Mouse (Mus musculus) CH12.LX (cell line): ENCODE measurements at regions not wholly inside any gene's neighbourhood (a gene's known extent, or its start where the extent isn't known, plus 50 kb on each side); places are given as distances from the start of the nearest gene placed in this dataset.

Experiments used
- DNase-seq: peaks from one replicate; pipeline ENCODE4 v3.0.0-alpha.2; 2013; ENCODE audit errors: extremely low read depth
- H3K27ac ChIP-seq: 2 replicates; pipeline ENCODE4 v1.5.1; 2012; ENCODE audit warnings: low read depth, mild to moderate bottlenecking, control low read depth, moderate library complexity; ENCODE audit not compliant: insufficient read depth
- H3K27me3 ChIP-seq: replicated peaks from 2 replicates; pipeline ENCODE3; 2012; ENCODE audit warnings: inconsistent platforms
- H3K36me3 ChIP-seq, 2 experiments: replicated peaks in 1 of 2; 2 replicates each; pipeline versions ENCODE3 to v1.6.1; 2012; ENCODE audit warnings: inconsistent platforms in 1 of 2, low read length in 1 of 2, mild to moderate bottlenecking in 1 of 2, mixed read lengths in 1 of 2, moderate library complexity in 1 of 2; ENCODE audit not compliant: control insufficient read depth in 1 of 2, insufficient read depth in 1 of 2
- H3K4me1 ChIP-seq, 2 experiments: 2 replicates each; pipeline ENCODE4 v1.6.1; 2012; ENCODE audit warnings: inconsistent platforms in 1 of 2, moderate library complexity in 1 of 2; ENCODE audit not compliant: insufficient read depth in 2 of 2, control insufficient read depth in 1 of 2
- H3K4me2 ChIP-seq: 2 replicates; pipeline ENCODE4 v1.6.1; 2012; ENCODE audit warnings: low read depth, mild to moderate bottlenecking, control low read depth; ENCODE audit not compliant: poor library complexity, insufficient read depth, severe bottlenecking
- H3K4me3 ChIP-seq, 3 experiments: fragments of 150-350 bp in 1 of 3; sonication (generic) in 1 of 3; replicated peaks in 1 of 3; 2 replicates each; pipeline versions ENCODE3 to v1.5.1; 2011 to 2012; ENCODE audit warnings: low read depth in 2 of 3, low read length in 2 of 3, mild to moderate bottlenecking in 2 of 3, moderate library complexity in 2 of 3, control low read depth in 1 of 3, improper control_type of control experiment in 1 of 3, inconsistent platforms in 1 of 3, mixed read lengths in 1 of 3; ENCODE audit not compliant: poor library complexity in 1 of 3
- H3K79me2 ChIP-seq: replicated peaks from 2 replicates; pipeline ENCODE4 v1.6.1; 2012; ENCODE audit warnings: mild to moderate bottlenecking, moderate library complexity; ENCODE audit not compliant: control insufficient read depth, poor library complexity, insufficient read depth, severe bottlenecking; ENCODE audit errors: extremely low read depth
- H3K9ac ChIP-seq: 2 replicates; pipeline ENCODE4 v1.6.1; 2012; ENCODE audit warnings: low read depth, mild to moderate bottlenecking, control low read depth, moderate library complexity; ENCODE audit not compliant: insufficient read depth
- H3K9me3 ChIP-seq: replicated peaks from 2 replicates; pipeline ENCODE3; 2012; ENCODE audit warnings: low read length, inconsistent platforms, mixed read lengths
- BHLHE40 ChIP-seq: IDR thresholded peaks from 2 replicates; pipeline ENCODE4 v1.6.1; 2011; ENCODE audit warnings: mild to moderate bottlenecking, low read depth, low read length, improper control_type of control experiment
- E2F4 ChIP-seq: IDR thresholded peaks from 2 replicates; pipeline ENCODE4 v1.6.1; 2011; ENCODE audit warnings: low read depth, low read length, improper control_type of control experiment; ENCODE audit not compliant: insufficient replicate concordance
- EP300 ChIP-seq: IDR thresholded peaks from 2 replicates; pipeline ENCODE4 v1.6.1; 2011; ENCODE audit warnings: low read length, improper control_type of control experiment
- HCFC1 ChIP-seq: IDR thresholded peaks from 2 replicates; pipeline ENCODE4 v1.6.1; 2012; ENCODE audit warnings: low read depth, mild to moderate bottlenecking, inconsistent platforms, low read length, improper control_type of control experiment
- JUND ChIP-seq: conservative IDR thresholded peaks from 2 replicates; pipeline ENCODE4 v1.6.1; 2011; ENCODE audit warnings: low read depth, low read length, improper control_type of control experiment
- MAFK ChIP-seq: IDR thresholded peaks from 2 replicates; pipeline ENCODE4 v1.6.1; 2011; ENCODE audit warnings: low read length, improper control_type of control experiment; ENCODE audit not compliant: insufficient replicate concordance
- MAX ChIP-seq: IDR thresholded peaks from 2 replicates; pipeline ENCODE4 v1.6.1; 2011; ENCODE audit warnings: low read length, improper control_type of control experiment
- MEF2A ChIP-seq: IDR thresholded peaks from 2 replicates; pipeline ENCODE4 v1.6.1; 2014; ENCODE audit warnings: low read depth, mild to moderate bottlenecking, inconsistent platforms, low read length, improper control_type of control experiment, borderline replicate concordance
- NELFE ChIP-seq: IDR thresholded peaks from 2 replicates; pipeline ENCODE4 v1.6.1; 2011; ENCODE audit warnings: low read depth, low read length, improper control_type of control experiment
- NRF1 ChIP-seq: IDR thresholded peaks from 2 replicates; pipeline ENCODE4 v1.6.1; 2014; ENCODE audit warnings: low read depth, mild to moderate bottlenecking, inconsistent platforms, low read length, improper control_type of control experiment, moderate library complexity
- PAX5 ChIP-seq: IDR thresholded peaks from 2 replicates; pipeline ENCODE4 v1.6.1; 2012; ENCODE audit warnings: low read length, inconsistent platforms, mixed read lengths
- POLR2A ChIP-seq: IDR thresholded peaks from 2 replicates; pipeline ENCODE4 v1.6.1; 2011; ENCODE audit warnings: low read depth, mild to moderate bottlenecking, improper control_type of control experiment, low read length
- POLR2AphosphoS2 ChIP-seq: IDR thresholded peaks from 2 replicates; pipeline ENCODE4 v1.6.1; 2011; ENCODE audit warnings: low read depth, low read length, improper control_type of control experiment
- RAD21 ChIP-seq: IDR thresholded peaks from 2 replicates; pipeline ENCODE4 v1.6.1; 2011; ENCODE audit warnings: low read depth, mild to moderate bottlenecking, low read length, improper control_type of control experiment, moderate library complexity
- RCOR1 ChIP-seq: conservative IDR thresholded peaks from 2 replicates; pipeline ENCODE4 v1.6.1; 2012; ENCODE audit warnings: low read depth, mild to moderate bottlenecking, inconsistent platforms, low read length, improper control_type of control experiment
- TBP ChIP-seq: conservative IDR thresholded peaks from 2 replicates; pipeline ENCODE4 v1.6.1; 2011; ENCODE audit warnings: low read depth, low read length, improper control_type of control experiment
- TCF12 ChIP-seq: IDR thresholded peaks from 2 replicates; pipeline ENCODE4 v1.6.1; 2014; ENCODE audit warnings: low read depth, mild to moderate bottlenecking, inconsistent platforms, low read length, improper control_type of control experiment
- USF1 ChIP-seq: IDR thresholded peaks from 2 replicates; pipeline ENCODE4 v1.6.1; 2014; ENCODE audit warnings: low read depth, mild to moderate bottlenecking, inconsistent platforms, low read length, improper control_type of control experiment
- USF2 ChIP-seq: conservative IDR thresholded peaks from 2 replicates; pipeline ENCODE4 v1.6.1; 2011; ENCODE audit warnings: low read depth, low read length, improper control_type of control experiment
- ZMIZ1 ChIP-seq: IDR thresholded peaks from 2 replicates; pipeline ENCODE4 v1.6.1; 2012; ENCODE audit warnings: low read depth, mild to moderate bottlenecking, inconsistent platforms, low read length, improper control_type of control experiment
- ZNF384 ChIP-seq: IDR thresholded peaks from 2 replicates; pipeline ENCODE4 v1.6.1; 2012; ENCODE audit warnings: low read depth, low read length, improper control_type of control experiment, inconsistent platforms
- dilution Hi-C: fragments of 300-500 bp; cut with MboI; formaldehyde crosslinking; loops from 2 replicates; pipeline ENCODE4 v1.14.3; 2020; ENCODE audit warnings: low sequenced_read_pairs; ENCODE audit not compliant: extremely low pct_unique_long_range_greater_than_20kb, extremely low pct_ligation_motif_present
- in situ Hi-C: fragments of 300-500 bp; cut with MboI; formaldehyde crosslinking; loops from 3 replicates; pipeline ENCODE4 v1.14.3; 2019; ENCODE audit warnings: low sequenced_read_pairs, low pct_ligation_motif_present, low pct_unique_long_range_greater_than_20kb, mixed read lengths

DNA sequence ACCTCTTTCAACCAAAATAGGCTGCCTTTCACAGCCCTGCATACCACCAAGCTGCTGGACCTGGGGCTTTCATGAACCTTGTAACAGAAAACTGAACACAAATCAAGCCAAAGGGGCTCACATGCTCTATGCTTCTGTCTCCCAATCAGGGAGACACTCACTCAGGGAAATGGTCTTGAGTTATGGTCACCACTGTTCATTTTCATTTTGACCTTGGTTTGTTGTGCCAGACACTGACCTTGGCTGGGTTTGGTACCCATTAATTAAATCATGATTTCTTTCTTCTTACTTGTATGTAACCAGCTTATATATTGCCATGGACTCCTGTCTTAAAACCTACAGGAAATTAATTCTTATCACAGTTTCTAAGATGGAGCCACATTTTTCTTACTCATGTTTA, 381.5 kb downstream of the Dnajb9 start:
- no peaks in the 10 kb centered on the region for H3K36me3 ChIP-seq
- H3K4me3 ChIP-seq = no peak overlapping the region
- no peak for DNase-seq
- no peak overlapping the region for H3K4me2 ChIP-seq
- in situ Hi-C loops (no loop called here), dilution Hi-C loops (no loop called here)
- no peaks in the 10 kb centered on the region for H3K79me2 ChIP-seq
- no peaks in the 10 kb centered on the region for H3K27me3 ChIP-seq
- H3K9ac ChIP-seq = no peak overlapping the region
- TF ChIP-seq NELFE (no peak), NRF1 (no peak), POLR2A (no peak), JUND (no peak), RCOR1 (no peak), TBP (no peak), USF2 (no peak), POLR2AphosphoS2 (no peak), RAD21 (no peak), MEF2A (no peak), ZNF384 (no peak), USF1 (no peak), ZMIZ1 (no peak), BHLHE40 (no peak), MAX (no peak), HCFC1 (no peak)
- H3K4me1 ChIP-seq = peaks cover 0 to 16% of the 10 kb centered on the region in 2 experiments; a peak in 1 of 4 replicates
- H3K27ac ChIP-seq = no peak overlapping the region
- H3K9me3 ChIP-seq = no peaks in the 10 kb centered on the region

DNA sequence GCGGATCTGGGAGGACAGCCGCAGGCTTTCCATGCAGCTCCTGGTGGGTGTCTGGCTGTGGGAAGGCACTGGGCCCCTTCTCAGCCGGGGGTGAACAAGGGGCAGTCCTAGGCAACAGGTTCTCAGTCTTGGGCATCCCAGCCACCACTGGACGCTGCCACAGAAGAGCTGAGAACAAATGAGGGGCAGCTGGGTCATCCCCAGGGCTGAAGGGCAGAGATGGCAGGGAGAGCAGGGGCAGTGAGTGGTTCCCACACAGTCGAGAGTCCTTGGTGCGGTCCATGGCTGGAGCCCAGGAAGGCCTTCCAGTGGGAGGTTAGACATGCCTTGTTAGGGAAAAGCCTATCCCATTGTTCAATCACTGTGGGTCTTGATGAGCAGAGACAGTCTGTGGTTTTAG, 382.2 kb downstream of the Dnajb9 start:
- peaks cover 0 to 16% of the 10 kb centered on the region in 2 experiments; a peak in 1 of 4 replicates for H3K4me1 ChIP-seq
- H3K4me2 ChIP-seq = no peak overlapping the region
- no peak overlapping the region for H3K27ac ChIP-seq
- no peak for DNase-seq
- H3K4me3 ChIP-seq = no peak overlapping the region
- H3K9me3 ChIP-seq = no peaks in the 10 kb centered on the region
- H3K27me3 ChIP-seq = no peaks in the 10 kb centered on the region
- H3K79me2 ChIP-seq = no peaks in the 10 kb centered on the region
- in situ Hi-C loops = no loop called here
- dilution Hi-C loops = no loop called here
- H3K36me3 ChIP-seq = no peaks in the 10 kb centered on the region
- TF ChIP-seq TBP (no peak), USF1 (no peak), BHLHE40 (no peak), TCF12 (no peak), HCFC1 (no peak), E2F4 (no peak), POLR2A (no peak), MAFK (no peak), PAX5 (no peak), EP300 (no peak)
- TF ChIP-seq, all 38 proteins: peak for 0
- H3K9ac ChIP-seq = no peak overlapping the region
